Mouse (Mus musculus) cortical plate, adult 2 months (tissue): ENCODE results near the gene Cfap54.

Experiments
- CTCF ChIP-seq: fragments of 200-500 bp; IDR thresholded peaks from 2 replicates; pipeline ENCODE4 v1.5.1; 2011; ENCODE audit warnings: mild to moderate bottlenecking, control low read depth, low read length; ENCODE audit not compliant: insufficient read depth; ENCODE audit errors: extremely low read depth
- POLR2A ChIP-seq: fragments of 200-500 bp; IDR thresholded peaks from 2 replicates; pipeline ENCODE4 v1.6.1; 2011; ENCODE audit warnings: mild to moderate bottlenecking, low read length, control low read depth; ENCODE audit not compliant: insufficient read depth; ENCODE audit errors: extremely low read depth

GRCm38 (mm10) chr10:93023295-93023694, 58.1 kb downstream of the Cfap54 start:
- TF ChIP-seq CTCF (no peak), POLR2A (no peak)
